Mouse (Mus musculus): ENCODE data around the gene P2rx3. TPM values are rescaled to one million over a fixed set of nuclear protein-coding genes. Genes with fewer than 3 reads are reported as not detected.

Gene P2rx3
- polyA plus RNA-seq, 1 experiment, result 1.6 TPM

- Histone ChIP-seq H3K27ac (ENCODE audit: insufficient read depth, low read length) (no peak overlapping the region), H3K27me3 (ENCODE audit: control insufficient read depth, insufficient read depth, low read length) (no peaks in the 10 kb centered on the region), H3K4me3 (replicated peaks; ENCODE audit: insufficient read depth, low read depth, low read length) (no peak overlapping the region), H3K4me1 (ENCODE audit: control insufficient read depth, insufficient read depth, low read length) (no peaks in the 10 kb centered on the region)
- DNase-seq, result no peak
- TF ChIP-seq CTCF (IDR thresholded peaks at IDR 0.05; ENCODE audit: borderline replicate concordance, insufficient read depth, low read depth, low read length) (peak; percentile 55; the same call in 1 of the 2 replicates), POLR2A (IDR thresholded peaks at IDR 0.05; ENCODE audit: borderline replicate concordance, insufficient read depth, low read length) (no peak)
- WGBS, result 23% methylated on average over 4 of the region's 4 CpGs
These were observed 15.2 kb downstream of the P2rx3 start for GRCm38 (mm10) chr2:85022043-85022442.

- Histone ChIP-seq H3K4me3 (replicated peaks; ENCODE audit: insufficient read depth, low read depth, low read length) (no peak overlapping the region), H3K27ac (ENCODE audit: insufficient read depth, low read length) (no peak overlapping the region), H3K27me3 (ENCODE audit: control insufficient read depth, insufficient read depth, low read length) (no peaks in the 10 kb centered on the region), H3K4me1 (ENCODE audit: control insufficient read depth, insufficient read depth, low read length) (no peaks in the 10 kb centered on the region)
- TF ChIP-seq CTCF (IDR thresholded peaks at IDR 0.05; ENCODE audit: borderline replicate concordance, insufficient read depth, low read depth, low read length) (no peak), POLR2A (IDR thresholded peaks at IDR 0.05; ENCODE audit: borderline replicate concordance, insufficient read depth, low read length) (no peak)
- 60% methylated on average over 3 of the region's 3 CpGs for WGBS
- no peak for DNase-seq
These were observed 22.7 kb downstream of the P2rx3 start for GRCm38 (mm10) chr2:85014588-85014982.

DNA sequence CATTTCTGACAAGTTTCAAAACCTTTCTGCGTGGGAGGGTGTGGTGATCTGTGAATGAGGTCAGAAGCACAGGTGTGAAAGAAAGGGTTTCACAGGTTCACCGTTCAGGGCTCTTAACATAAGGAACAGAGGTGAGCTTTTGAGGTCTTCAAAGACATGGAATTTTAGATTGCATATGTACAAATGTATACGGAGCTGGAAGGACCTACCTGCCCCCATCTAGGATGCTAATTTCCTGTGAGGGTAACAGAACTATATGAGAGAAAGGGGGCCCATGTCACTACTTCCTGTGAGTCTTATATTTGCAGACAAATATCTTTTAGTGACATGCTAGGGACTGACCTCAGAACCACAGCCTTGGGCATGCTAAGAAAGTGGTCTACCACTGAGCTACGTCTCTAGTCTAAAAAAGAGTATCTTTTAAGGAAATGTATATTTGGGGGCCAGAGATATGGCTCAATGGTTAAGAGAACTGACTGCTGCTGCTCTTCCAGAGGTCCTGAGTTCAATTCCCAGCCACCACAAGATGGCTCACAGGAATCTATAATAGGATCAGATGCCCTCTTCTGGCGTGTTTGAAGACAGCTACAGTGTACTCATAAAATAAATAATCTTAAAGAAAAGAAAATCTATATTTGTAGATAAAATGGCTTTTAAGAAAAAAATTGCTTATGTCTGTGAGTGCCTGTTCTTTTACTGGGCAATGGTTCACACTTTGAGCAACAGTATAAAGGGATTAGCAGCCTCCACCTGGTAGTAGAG is 23.3 kb downstream of the P2rx3 start:
- WGBS, result 85% methylated on average over 5 of the region's 5 CpGs
- TF ChIP-seq CTCF (IDR thresholded peaks at IDR 0.05; ENCODE audit: borderline replicate concordance, insufficient read depth, low read depth, low read length) (no peak), POLR2A (IDR thresholded peaks at IDR 0.05; ENCODE audit: borderline replicate concordance, insufficient read depth, low read length) (no peak)
- H3K27me3 ChIP-seq (ENCODE audit: control insufficient read depth, insufficient read depth, low read length), result no peaks in the 10 kb centered on the region
- no peaks in the 10 kb centered on the region for H3K4me1 ChIP-seq (ENCODE audit: control insufficient read depth, insufficient read depth, low read length)
- no peak for DNase-seq
- H3K27ac ChIP-seq (ENCODE audit: insufficient read depth, low read length), result no peak overlapping the region
- H3K4me3 ChIP-seq (replicated peaks; ENCODE audit: insufficient read depth, low read depth, low read length), result no peak overlapping the region

- no peaks in the 10 kb centered on the region; the same call in 1 of the 2 replicates for H3K27me3 ChIP-seq (ENCODE audit: control insufficient read depth, insufficient read depth, low read length)
- H3K27ac ChIP-seq (ENCODE audit: insufficient read depth, low read length), result no peak overlapping the region
- no peak for DNase-seq
- no peaks in the 10 kb centered on the region for H3K4me1 ChIP-seq (ENCODE audit: control insufficient read depth, insufficient read depth, low read length)
- no peak overlapping the region for H3K4me3 ChIP-seq (replicated peaks; ENCODE audit: insufficient read depth, low read depth, low read length)
- WGBS, result 70% methylated on average over 14 of the region's 14 CpGs
- TF ChIP-seq CTCF (IDR thresholded peaks at IDR 0.05; ENCODE audit: borderline replicate concordance, insufficient read depth, low read depth, low read length) (no peak), POLR2A (IDR thresholded peaks at IDR 0.05; ENCODE audit: borderline replicate concordance, insufficient read depth, low read length) (no peak)
These were observed 24.6 kb downstream of the P2rx3 start for GRCm38 (mm10) chr2:85012679-85013078.

- WGBS, result 43% methylated on average over 9 of the region's 9 CpGs
- Histone ChIP-seq H3K4me3 (replicated peaks; ENCODE audit: insufficient read depth, low read depth, low read length) (no peak overlapping the region), H3K27ac (ENCODE audit: insufficient read depth, low read length) (no peak overlapping the region), H3K4me1 (ENCODE audit: control insufficient read depth, insufficient read depth, low read length) (no peaks in the 10 kb centered on the region), H3K27me3 (ENCODE audit: control insufficient read depth, insufficient read depth, low read length) (no peaks in the 10 kb centered on the region; the same call in 1 of the 2 replicates)
- no peak for DNase-seq
- TF ChIP-seq CTCF (IDR thresholded peaks at IDR 0.05; ENCODE audit: borderline replicate concordance, insufficient read depth, low read depth, low read length), result no peak
These were observed 25.2 kb downstream of the P2rx3 start for GRCm38 (mm10) chr2:85011906-85012604.

GRCm38 (mm10) chr2:85009212-85009611 is 28.1 kb downstream of the P2rx3 start:
- DNase-seq, result no peak
- no peaks in the 10 kb centered on the region; the same call in 1 of the 2 replicates for H3K27me3 ChIP-seq (ENCODE audit: control insufficient read depth, insufficient read depth, low read length)
- WGBS, result 88% methylated on average over 2 of the region's 2 CpGs
- no peak overlapping the region for H3K27ac ChIP-seq (ENCODE audit: insufficient read depth, low read length)
- TF ChIP-seq POLR2A (IDR thresholded peaks at IDR 0.05; ENCODE audit: borderline replicate concordance, insufficient read depth, low read length) (no peak), CTCF (IDR thresholded peaks at IDR 0.05; ENCODE audit: borderline replicate concordance, insufficient read depth, low read depth, low read length) (no peak)
- no peaks in the 10 kb centered on the region for H3K4me1 ChIP-seq (ENCODE audit: control insufficient read depth, insufficient read depth, low read length)
- no peak overlapping the region for H3K4me3 ChIP-seq (replicated peaks; ENCODE audit: insufficient read depth, low read depth, low read length)

GRCm38 (mm10) chr2:85007729-85008128 is 29.5 kb downstream of the P2rx3 start:
- TF ChIP-seq CTCF (IDR thresholded peaks at IDR 0.05; ENCODE audit: borderline replicate concordance, insufficient read depth, low read depth, low read length) (no peak), POLR2A (IDR thresholded peaks at IDR 0.05; ENCODE audit: borderline replicate concordance, insufficient read depth, low read length) (no peak)
- Histone ChIP-seq H3K4me3 (replicated peaks; ENCODE audit: insufficient read depth, low read depth, low read length) (no peak overlapping the region), H3K27me3 (ENCODE audit: control insufficient read depth, insufficient read depth, low read length) (no peaks in the 10 kb centered on the region; the same call in 1 of the 2 replicates), H3K4me1 (ENCODE audit: control insufficient read depth, insufficient read depth, low read length) (no peaks in the 10 kb centered on the region), H3K27ac (ENCODE audit: insufficient read depth, low read length) (no peak overlapping the region)
- DNase-seq, result no peak
- 18% methylated on average over 4 of the region's 4 CpGs for WGBS

GRCm38 (mm10) chr2:85006600-85006999 is 30.7 kb downstream of the P2rx3 start:
- WGBS, result 75% methylated on average over 7 of the region's 7 CpGs
- no peak overlapping the region for H3K4me3 ChIP-seq (replicated peaks; ENCODE audit: insufficient read depth, low read depth, low read length)

More at GRCm38 (mm10) chr2:85006600-85006999, 30.7 kb downstream of the P2rx3 start:
- TF ChIP-seq CTCF (IDR thresholded peaks at IDR 0.05; ENCODE audit: borderline replicate concordance, insufficient read depth, low read depth, low read length), result no peak
- TF ChIP-seq POLR2A (IDR thresholded peaks at IDR 0.05; ENCODE audit: borderline replicate concordance, insufficient read depth, low read length), result no peak
- Histone ChIP-seq H3K4me1 (ENCODE audit: control insufficient read depth, insufficient read depth, low read length) (no peaks in the 10 kb centered on the region), H3K27me3 (ENCODE audit: control insufficient read depth, insufficient read depth, low read length) (no peaks in the 10 kb centered on the region; the same call in 1 of the 2 replicates), H3K27ac (ENCODE audit: insufficient read depth, low read length) (no peak overlapping the region)
- no peak for DNase-seq

Measured in cerebellum, adult 2 months (tissue).